Mouse (Mus musculus) activated CD4-positive, CD25-positive, alpha-beta regulatory T cell (primary cell): ENCODE data around the gene Mindy4b-ps. TPM values are rescaled to one million over a fixed set of nuclear protein-coding genes. Genes with fewer than 3 reads are reported as not detected.

Source experiments
- polyA plus RNA-seq, 2 experiments: library from polyadenylated mRNA; unstranded; fragments of 100-300 nt; shearing (Covaris generic); gene quantifications; one replicate each; pipeline ENCODE4 v1.2.1; 2017

Gene Mindy4b-ps
- polyA plus RNA-seq, result under 1 TPM in 1 of 2 experiments, not detected in 1; 0.12 TPM

DNA sequence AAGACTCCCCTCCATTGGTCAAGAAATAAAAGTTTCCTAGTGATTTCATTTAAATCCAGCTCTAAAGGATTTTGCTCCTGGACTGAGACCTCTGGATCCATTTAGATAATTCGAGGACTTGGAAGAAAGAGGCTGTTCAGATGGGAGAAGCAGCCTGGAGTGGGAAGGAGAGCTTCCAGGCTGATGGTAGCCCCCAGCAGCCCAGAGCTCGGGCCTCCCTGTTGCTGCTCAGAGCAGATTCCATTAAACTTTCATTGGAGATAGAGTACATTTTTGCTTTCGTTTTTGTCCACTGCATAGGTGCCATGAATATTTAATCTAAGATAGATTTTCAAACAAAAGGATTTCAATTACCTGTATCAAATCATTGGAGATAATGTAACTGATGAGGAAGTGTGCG is at the start of gene Mindy4b-ps:
Mindy4b-ps (minus strand) TSS at position 101 of the 400 bp plus-strand sequence.

Other genes starting within 250 kb of the Mindy4b-ps start
- 10 to 100 TPM; 30.5 to 53.4 TPM for gene Selenot, start 245.7 kb downstream of the Mindy4b-ps start, polyA plus RNA-seq
- under 1 TPM in 1 of 2 experiments, not detected in 1; 0.12 TPM for gene Erich6, start 185.1 kb downstream of the Mindy4b-ps start, polyA plus RNA-seq
- 10 to 100 TPM; 12.6 to 13.3 TPM for gene Siah2, start 129.9 kb downstream of the Mindy4b-ps start, polyA plus RNA-seq
- gene Clrn1, start 63.0 kb upstream of the Mindy4b-ps start, polyA plus RNA-seq, result not detected
- gene Med12l, start 183.5 kb upstream of the Mindy4b-ps start, polyA plus RNA-seq, result under 1 TPM; 0.45 to 0.54 TPM